Mouse (Mus musculus): ENCODE results near the gene Med29.
A peak's percentile ranks its signal among the peaks of the same experiment; 100 is the strongest.

Med29 gene

DNA sequence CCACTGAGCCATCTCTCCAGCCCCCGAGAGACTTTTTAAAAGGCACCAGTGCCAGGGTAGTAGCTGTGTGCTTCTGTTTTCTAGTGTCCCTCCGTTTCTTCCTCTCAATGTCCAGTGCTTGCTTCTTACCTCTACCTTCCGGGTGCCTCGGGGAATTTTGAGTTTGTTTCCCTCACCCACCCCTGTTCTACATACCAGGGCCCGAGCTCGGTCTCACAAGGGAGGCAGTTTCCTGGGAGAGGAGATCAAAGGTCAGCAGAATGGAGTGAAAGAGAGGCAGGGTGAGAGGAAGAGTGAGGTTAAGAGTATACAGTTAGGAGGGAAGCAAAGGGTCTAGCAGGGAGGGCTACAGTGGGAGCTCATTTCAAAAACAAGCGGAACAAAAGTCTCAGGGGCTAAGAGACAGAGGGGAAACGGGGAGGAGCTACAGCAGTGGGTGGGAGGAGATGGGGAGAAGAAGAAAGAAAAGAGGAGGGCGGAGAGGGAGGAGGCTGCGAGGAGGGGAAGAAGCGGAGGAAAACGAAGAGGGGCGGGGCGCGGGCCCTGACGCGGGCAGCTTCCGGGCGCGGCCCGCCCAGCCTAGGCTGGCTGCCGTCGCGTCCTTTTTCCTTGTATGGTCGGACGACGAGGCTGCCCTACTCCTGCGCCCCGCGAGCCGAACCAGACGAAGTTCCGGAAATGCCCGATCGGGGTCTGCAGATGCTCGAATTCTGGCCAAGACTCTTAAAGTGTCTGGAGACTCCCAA, 17.2 kb downstream of the Med29 start:
- peak; percentile 91 to 92 for DNase-seq

DNA sequence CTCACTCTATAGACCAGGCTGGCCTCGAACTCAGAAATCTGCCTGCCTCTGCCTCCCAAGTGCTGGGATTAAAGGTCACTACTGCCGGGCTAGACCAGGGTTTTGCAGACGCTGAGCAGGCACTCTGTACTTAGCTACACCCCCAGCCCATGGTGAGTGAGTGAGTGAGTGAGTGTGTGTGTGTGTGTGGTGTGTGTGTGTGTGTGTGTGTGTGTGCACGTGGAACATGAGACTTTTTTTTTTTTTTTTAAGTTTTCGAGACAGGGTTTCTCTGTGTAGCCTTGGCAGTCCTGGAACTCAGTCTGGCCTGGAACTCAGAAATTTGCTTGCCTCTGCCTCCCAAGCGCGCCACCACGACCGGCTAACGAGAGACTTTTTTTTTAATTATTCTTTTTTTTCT, 17.9 kb downstream of the Med29 start:
- no peak for DNase-seq

DNA sequence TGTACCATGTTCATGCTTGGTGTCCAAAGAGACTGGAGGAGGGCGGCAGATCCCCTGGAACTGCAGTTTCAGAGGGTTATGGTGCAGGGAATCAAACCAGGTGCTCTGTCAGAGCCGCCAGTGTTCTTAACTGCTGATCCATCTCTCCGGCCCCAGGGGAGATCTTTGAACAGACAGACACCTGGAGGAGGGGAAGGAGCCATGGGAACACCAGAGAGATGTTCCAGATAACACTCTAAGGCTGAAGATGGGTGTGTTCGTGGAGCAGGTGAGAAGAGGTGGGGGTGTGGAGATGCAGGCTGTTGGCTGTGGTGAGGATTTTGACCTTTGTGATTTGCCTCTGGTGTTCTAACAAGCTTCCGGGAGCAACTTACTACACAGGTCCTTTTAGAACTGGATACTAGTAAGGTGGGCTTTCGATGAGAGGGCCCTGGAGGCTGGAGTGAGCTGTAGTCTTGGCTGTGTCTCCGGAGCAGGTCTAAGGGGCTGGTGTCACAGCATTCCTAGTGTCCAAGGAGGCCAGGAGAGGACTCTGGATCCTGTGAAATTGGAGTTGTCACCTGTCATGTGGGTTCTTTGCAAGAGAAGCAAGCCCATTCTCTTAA, 18.5 kb downstream of the Med29 start:
- DNase-seq = no peak

DNA sequence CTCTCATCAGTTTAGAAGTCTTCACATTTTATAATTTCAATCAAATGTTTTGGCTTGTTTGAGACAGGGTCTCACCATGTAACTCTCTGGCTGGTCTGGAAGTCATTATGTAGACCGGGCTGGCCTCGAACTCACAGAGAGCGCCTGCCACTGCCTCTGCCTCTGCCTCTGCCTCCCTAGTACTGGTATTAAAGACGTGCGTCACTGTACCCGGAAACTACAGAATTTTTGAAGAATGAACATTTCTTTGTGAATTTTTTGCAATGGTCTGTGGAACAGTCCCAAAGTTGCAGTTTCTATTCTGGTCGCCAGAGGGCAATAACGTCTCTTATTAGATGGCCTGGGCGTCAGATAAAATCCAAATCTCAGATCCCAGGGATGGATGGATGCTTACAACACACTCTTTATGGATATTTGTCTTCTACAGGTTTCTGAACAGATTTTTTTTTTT, 19.4 kb downstream of the Med29 start:
- DNase-seq = peak; percentile 84 to 88

DNA sequence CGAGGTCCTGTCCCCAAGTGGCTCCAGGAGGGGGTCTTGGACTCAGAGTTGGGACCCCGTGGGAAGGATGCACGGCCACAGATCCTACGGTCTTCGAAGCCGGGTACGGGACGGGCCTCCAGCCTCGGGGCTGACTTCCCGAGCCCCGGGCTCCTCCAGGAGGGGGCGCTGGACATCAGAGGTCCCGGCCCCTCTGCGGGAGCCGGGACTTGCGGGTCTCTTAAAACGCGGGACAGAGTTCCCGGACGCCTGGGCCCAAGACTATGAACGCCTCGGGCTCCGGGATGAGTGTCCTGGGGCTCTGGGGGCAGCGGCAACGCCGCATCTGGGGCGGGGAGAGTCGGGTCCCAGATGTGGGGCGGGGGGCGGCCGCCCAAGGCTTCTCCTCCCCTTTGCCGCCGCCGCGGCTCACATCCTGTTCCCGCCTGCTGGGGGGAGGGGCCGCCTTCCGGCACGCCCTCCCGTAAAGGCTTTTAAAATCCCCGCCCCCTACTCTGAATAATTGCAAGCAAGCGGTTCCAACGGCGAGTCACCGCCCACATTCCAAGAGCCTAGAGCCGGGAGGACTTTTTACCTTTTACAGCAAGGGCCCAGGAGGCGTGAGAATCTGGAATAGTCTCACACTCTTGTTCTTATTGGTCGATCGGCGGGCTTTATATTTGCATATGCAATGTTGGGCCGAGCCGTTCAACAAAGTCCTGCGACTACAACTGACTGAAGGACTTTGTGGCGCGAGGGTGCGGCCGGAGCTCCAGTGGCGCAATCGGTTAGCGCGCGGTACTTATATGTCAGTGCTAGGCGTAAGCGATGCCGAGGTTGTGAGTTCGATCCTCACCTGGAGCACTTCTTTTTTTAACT, 20.0 kb downstream of the Med29 start, which contains the start of gene Plekhg2:
Gene Plekhg2, minus strand, starts transcription at position 349 of the 858 bp plus-strand sequence.
- peak; percentile 100 for DNase-seq

DNA sequence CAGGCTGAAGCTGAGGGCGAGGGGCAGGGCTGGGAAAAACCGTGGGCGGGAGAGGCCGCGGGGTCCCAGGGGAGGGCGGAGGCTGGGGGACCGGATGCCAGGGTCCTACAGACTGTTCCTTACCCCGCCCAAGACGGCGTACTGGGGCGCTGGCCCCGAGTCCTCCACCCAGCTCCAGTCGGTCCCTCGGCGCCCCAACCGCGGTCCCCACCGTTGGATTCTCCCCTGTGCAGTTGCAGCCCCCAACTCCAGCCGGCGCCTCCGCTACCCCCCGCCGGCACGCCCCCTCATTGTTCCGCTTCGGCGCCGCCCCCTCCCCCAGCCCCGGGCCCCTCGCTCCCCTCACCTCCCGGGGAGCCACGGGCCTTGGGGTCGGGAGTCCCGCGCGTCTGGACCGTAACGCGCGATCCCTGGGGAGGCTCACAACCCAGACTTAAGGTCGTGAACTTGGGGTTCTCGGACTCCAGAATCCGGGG, 21.0 kb downstream of the Med29 start:
- peak in 1 of 2 experiments; percentile 56 for DNase-seq

DNA sequence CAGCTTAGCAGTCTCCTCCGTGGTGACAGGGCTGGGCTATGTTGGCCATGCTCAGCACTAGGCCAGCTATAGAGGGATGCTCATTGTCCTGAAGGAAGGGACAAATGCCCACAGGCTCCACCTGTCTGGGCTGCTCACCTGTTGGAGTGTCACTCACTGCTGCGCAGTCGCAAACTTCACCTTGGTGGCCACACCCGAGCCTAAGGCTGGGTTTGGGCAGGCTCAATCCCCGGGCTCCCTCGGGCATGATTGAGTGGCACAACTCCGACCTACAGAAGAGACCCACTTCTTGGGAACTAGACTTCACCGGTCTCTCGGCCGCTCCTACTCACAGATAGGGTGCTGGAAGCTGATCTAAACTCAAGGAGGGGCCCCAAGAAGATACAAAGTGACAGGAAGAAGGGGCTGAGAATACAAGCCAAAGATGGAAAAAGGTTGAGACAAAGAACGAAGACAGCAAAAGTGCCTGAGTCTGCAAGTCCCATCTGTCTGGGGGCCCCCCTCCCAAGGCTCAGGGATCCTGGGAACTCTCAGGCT, 21.5 kb downstream of the Med29 start:
- peak in 1 of 2 experiments; percentile 26 for DNase-seq

DNA sequence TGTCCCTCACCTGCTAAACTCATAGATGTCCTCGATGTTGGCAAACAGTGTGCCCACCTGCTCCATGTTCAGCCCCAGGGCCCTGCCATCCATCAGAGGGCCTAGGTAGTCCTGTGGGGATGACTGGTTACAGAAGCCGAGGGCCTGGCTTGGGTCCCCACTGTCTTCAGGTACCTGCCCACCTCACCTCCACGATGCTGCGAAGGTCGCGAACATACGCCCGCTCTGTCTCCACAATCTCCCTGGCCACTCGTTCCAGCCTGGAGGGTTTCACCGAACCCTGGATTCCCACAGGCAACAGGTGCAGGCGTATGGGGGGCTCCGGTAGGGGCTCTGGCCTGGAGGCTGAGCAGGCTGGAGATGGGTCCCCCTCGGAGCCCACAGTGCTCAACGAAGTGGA, 22.5 kb downstream of the Med29 start:
- no peak for DNase-seq

DNA sequence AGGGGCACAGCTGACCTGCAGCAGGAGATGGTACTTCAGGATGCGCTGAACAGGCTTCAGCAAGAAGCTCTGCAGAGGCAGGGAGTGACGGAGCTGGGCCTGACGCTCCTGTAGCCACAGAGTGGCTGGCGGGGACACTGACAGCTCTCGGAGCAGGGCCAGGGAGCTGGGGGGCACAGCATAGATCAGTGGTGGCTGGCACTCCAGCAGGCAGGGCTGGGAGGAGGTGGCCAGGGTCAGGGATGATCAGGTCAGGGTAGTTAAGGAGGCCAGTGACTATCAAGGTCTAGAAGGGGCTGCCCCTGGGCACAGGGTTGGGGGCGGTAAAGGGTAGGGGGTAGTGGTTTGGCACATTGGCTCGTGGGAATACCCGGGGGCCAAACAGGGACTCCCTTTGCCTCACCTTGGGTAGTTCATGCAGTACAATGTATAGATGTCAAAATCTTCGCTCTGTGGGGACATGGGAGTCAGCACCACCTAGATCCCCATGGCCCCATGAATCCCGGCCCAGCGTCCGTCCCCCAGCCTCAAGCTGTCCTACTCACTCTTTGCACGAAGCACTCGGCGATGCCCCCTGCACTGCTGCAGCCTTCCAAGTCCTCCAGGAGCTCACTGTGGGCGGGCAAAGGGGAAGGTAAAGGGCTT, 24.1 kb downstream of the Med29 start:
- no peak for DNase-seq

DNA sequence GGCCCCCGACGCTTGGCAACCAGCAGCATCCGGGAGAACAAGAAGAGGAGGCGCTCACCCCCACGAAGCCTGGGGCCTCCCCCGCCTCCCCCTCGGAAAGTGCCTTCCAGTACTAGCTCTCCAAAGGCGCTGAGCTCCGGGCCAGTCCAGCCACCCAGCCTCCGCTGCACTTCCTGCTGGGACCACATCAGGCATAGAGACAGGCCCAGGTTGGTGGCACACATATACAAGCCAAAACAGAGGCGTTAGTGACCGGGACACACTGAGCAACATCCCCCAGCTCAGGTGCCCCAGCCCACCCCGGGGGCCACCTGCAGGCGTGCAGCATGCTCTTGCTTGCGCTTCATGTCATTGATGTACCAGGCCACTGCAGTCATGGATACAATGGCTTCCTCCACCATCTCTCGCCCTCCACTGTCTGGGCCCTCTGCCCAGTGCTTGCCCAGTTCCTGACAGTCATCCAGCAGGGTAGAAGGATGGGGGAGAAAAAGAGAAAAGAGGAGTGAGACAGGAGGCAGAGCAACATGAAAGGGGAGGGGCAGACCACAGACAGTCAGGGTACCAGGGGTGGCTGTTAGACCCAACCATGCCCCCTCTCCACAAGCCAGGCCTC, 24.7 kb downstream of the Med29 start:
- no peak for DNase-seq

DNA sequence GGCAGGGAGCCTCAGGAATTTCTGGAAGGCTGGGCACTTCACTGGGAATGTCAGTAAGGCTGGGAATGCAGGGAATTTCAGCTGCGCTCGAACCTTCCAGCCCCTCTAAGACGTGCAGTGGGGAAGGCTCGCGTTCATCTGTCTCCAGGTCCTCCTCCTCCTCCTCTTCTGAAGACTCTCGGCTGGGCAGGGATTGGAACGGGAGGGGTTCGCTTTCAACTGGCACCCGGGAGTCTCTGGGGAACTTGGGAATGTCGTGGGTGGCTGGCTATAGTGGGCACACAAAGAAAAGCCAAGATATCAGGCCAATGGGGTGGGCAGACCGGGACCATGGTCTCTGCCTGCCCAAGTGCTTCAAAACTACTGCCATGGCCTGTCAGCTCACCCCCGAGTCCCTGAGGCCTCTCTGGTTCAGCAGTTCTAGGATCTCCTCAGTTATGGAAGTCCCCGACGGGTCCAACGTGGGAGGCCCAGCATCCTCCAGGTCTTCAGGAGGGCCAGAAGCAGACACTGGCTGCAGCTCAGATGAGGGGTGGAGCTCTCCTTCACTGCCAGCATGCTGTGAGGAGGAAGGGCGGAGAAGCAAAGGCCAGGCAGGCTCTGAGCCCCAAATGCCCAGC, 30.0 kb downstream of the Med29 start:
- no peak for DNase-seq

DNA sequence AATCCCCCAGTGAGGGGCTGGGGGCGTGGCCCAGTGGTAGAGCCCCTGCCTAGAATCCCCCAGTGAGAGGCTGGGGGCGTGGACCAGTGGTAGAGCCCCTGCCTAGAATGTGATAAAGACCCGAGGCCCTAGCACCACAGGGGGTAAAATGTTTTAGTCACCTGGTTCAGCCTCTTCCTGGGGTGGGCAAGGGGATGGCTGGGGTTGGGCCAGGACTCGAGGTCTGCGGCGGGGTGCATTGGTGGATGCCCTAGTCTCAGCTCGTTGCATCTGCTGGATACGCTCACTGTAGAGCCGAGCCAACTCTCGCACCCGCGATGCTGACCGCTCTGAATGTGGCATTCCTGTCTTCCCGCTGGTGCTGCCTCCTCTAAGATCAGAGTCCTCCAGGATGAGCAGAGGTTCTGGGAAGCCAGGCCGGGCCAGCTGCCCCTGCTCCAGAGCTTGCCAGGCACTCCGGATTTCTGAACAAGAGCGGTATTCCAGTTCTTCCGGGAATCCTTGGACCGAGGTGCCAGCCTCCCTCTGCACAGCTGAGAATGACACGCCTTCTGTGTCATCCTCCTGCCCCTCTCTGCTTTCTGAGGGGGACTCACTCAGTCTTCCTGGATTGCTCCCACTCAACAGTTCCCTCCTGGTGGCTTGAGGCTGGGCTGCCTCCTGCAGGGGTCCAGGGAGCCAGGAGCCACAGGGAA, 30.7 kb downstream of the Med29 start:
- no peak for DNase-seq

DNA sequence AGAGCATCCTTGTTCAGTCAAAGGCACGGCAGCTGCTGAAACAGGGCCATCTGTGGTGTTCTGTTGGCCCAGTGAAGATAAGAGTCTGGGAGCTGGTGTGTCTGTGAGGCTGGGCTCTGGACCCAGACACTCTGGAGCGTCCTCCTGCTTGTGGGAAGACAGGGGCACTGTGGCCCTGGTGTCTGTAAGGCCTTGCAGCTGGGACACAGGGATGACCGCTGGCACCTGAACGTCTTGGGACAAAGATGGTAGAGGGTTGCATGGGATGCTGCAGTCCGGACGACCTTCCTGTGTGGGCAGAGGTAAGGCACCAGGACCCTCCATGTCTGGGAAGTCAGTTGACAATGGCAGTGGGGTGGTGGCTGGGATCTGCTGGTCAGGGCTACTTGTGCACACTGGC, 32.2 kb downstream of the Med29 start:
- DNase-seq = no peak

DNA sequence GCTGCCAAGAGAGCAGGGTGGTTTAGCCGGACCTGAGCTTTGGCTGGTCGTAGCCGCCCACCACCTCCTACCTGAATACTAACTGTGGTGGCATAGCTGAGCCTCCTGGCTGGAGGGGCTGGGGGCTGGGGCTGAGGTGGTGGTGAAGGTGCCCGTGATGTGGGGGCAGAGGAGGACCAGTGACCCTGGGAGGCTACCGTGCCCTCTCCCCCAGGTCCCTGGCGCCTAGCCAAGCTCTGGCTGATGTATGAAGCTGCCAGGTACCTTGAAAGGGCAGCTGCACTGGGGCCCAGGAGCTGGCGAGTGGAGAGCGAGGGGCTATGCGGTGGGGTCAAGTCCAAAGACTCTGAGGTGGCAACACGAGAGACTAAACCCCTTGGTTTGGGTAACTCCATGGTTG, 32.7 kb downstream of the Med29 start:
- DNase-seq = no peak

DNA sequence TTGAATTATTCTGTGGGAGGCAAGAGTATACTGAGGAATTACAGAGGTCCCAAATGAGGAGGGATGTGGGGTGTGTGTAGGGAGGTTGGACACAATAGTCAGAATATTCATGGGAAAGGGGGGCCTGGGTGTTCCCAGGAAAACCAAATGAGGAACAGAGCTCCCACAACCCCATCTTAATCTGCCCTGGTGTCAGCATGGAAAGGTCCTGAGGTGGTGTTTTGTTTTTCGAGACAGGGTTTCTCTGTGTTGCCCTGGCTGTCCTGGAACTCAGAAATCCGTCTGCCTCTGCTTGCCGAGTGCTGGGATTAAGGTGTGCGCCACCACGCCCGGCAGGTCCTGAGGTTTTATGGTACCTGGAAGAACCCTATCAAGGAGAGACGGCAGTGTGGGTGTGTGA, 34.1 kb downstream of the Med29 start:
- no peak for DNase-seq

DNA sequence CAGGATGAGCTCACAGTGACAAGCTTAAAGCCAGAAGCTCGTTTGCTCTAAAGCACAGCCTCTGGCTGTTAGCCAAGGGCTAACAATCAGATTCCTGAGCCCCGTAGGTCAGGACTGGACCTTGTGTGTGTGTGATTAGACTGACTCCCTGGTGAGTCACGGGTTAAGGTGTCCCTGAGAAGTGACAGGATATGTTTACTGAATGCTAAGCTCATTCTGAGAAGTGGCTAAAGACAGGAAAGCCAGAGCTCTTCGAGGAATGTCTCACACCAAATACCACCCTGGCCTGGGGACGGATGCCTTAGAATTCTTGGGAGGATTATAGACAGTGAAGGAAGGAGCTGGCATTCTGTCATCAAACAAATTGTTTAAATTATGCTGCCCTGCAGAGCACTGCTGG, 34.5 kb downstream of the Med29 start:
- no peak for DNase-seq

DNA sequence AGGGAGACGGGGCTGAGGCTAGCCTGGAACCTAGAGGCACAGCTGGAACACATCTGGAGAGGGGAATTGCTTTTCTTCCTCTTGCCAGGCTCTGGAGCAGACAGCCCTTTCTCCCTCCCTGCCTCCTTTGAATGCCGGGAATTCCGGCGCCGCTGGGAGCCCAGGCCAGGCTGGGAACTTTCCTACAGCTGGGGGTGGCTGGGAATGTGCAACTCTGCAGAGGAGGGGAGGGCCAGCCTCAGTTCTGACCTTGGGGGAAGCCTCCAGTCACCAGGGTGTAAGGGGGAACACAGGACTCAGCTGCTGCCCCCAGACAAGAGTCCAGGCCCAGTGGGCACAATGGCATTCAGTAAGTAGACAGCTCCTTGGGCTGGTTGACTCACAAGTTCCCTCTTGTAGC, 35.5 kb downstream of the Med29 start:
- peak; percentile 39 to 59 for DNase-seq

DNA sequence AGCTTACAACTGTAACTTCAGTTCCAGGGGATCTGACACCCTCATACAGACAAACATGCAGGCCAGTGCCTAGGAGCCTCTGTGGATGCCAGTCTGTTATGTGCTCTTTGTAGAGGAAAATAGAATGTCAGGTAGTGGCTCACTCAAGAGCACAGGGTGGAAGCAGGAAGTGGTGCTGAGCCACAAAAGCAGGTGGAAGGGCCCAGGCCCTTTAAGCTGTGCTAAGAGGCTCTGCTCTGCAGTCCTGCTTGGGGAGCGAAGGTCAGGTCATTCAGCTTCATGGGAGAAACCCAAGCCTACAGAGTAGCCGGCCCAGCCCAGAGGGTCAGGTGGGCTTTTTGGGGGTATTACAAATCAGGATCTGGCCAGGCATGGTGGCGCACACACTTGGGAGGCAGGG, 37.3 kb downstream of the Med29 start:
- DNase-seq = no peak

DNA sequence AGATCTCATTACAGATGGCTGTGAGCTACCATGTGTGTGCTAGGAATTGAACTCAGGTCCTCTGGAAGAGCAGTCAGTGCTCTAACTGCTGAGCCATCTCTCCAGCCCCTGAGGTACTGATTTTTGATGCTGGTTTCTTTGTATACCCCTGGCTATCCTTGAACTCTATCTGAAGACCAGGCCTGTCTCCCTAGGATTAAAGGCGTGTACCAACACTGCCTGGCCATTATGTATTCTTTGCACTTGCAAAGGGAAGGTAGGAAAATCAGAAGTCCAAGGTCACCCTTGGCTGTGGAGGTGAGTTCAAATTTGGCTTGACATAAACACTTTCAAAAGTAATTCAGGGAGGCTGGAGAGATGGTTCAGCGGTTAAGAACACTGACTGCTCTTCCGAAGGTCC, 37.9 kb downstream of the Med29 start:
- no peak for DNase-seq

DNA sequence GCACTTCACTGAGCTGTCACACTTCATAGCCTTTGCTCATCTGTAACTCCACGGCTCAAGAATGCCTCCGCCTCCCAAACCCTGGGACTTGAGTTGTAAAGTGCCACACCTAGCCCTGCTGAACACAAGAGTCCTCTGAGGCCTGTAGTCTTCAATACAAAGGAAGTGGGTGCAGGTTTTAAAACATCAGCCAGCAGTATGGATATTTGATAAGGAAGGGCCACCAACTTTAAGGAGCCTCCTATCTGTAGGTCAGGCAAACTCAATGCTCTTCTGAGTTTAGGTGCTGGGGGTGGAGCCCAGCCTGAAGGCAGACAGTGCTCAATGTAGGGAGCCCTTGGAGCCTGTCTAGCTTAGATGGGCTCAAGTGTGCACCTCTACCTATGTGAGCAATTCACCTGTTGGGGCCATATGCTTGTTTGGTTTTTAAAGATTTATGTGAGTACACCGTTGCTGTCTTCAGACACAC, 38.4 kb downstream of the Med29 start:
- DNase-seq = no peak

DNA sequence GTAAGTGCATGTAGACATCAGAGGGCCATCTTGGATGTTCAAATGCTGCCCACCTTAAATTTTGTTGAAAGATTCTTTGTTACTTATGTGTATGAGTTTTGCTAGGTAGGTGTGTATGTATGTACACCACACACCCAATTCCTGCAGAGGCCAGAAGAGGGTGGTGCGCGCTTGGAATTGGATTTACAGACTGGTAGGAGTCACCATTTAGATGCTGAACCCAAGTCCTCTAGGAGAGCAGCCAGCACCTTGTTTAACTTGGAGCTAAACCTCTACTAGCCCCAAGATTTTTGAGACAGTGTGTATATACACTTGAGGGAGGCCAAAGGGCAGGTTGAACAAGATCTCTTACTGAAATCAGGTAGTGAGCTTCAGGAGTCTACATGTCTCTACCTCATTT, 39.2 kb downstream of the Med29 start:
- no peak for DNase-seq
